Mouse (Mus musculus) embryonic fibroblast, embryonic 13.5 days (primary cell): ENCODE measurements around the gene Atrnl1. TPM values are rescaled to one million over a fixed set of nuclear protein-coding genes. Genes with fewer than 3 reads are reported as not detected.

ENCODE experiments used
- H3K27ac ChIP-seq: 2 replicates; pipeline ENCODE4 v1.5.1; 2012; ENCODE audit warnings: low read length, control low read depth, inconsistent platforms; ENCODE audit not compliant: insufficient read depth
- H3K4me1 ChIP-seq: 2 replicates; pipeline ENCODE4 v1.6.1; 2011; ENCODE audit warnings: low read length; ENCODE audit not compliant: control insufficient read depth, insufficient read depth
- H3K4me3 ChIP-seq: 2 replicates; pipeline ENCODE4 v1.5.1; 2011; ENCODE audit warnings: mild to moderate bottlenecking, control low read depth, low read length; ENCODE audit not compliant: insufficient read depth
- CTCF ChIP-seq: IDR thresholded peaks from 2 replicates; pipeline ENCODE4 v1.5.1; 2011; ENCODE audit warnings: mild to moderate bottlenecking, control low read depth, low read length, moderate library complexity, borderline replicate concordance; ENCODE audit not compliant: insufficient read depth
- POLR2A ChIP-seq: IDR thresholded peaks from 2 replicates; pipeline ENCODE4 v1.6.1; 2011; ENCODE audit warnings: low read depth, mild to moderate bottlenecking, control low read depth, low read length, moderate library complexity
- polyA plus RNA-seq: library from polyadenylated mRNA; stranded (reverse); fragments of >200 nt; gene quantifications from 2 replicates; pipeline ENCODE4 v1.2.4, GENCODE M21; 2011; ENCODE audit warnings: low read depth; ENCODE audit not compliant: missing spikeins, insufficient read length

Atrnl1 gene
- polyA plus RNA-seq, 1 experiment: 29.4 TPM

GRCm38 (mm10) chr19:57585231-57585792 lies 25.5 kb upstream of the Atrnl1 start:
- Histone ChIP-seq H3K27ac (no peak overlapping the region), H3K4me3 (no peak overlapping the region), H3K4me1 (no peaks in the 10 kb centered on the region)
- TF ChIP-seq POLR2A (no peak), CTCF (no peak)

DNA sequence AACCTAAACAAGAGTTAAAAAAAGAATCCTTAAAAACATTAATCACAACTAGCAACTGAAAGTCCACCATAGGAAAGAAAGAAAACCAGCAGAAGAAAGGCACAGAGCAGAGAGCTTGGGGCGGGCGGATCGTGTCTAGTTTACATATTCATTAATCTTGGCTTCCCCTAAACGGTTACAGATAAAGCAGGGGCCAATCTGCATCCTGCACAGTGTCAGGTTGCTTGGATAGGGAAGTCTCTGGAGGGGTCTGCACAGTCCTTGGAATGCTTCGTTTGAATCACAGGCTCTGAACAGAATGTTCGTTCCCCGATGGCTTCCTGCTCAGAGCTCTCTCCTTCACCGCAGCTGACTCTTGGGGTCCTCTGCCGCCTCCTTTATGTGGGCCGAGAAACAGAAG lies 24.7 kb upstream of the Atrnl1 start:
- Histone ChIP-seq H3K27ac (no peak overlapping the region), H3K4me1 (no peaks in the 10 kb centered on the region), H3K4me3 (no peak overlapping the region)
- TF ChIP-seq POLR2A: no peak
- no peak for TF ChIP-seq CTCF

DNA sequence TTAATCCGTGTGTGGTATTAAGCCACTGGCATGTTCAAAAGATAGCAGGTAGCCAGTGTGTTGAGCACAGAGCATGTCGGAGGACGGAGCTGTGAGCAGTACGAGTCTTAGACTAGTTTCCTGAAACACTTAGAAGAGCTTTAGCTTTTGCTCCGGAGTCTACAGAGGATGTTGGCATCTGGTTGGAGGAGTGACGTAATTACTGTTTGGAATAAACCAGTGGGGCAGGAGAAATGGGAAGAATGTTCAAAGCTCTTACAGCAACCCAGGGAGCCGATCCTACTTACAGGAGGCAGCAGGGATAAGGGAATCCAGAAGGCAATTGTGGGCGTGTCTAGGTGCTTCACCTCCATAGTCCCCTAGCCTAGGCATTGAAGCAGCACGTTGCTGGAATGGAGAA lies 21.3 kb upstream of the Atrnl1 start:
- H3K4me1 ChIP-seq: no peaks in the 10 kb centered on the region
- no peak for TF ChIP-seq CTCF
- TF ChIP-seq POLR2A: no peak
- no peak overlapping the region for H3K27ac ChIP-seq
- no peak overlapping the region for H3K4me3 ChIP-seq

DNA sequence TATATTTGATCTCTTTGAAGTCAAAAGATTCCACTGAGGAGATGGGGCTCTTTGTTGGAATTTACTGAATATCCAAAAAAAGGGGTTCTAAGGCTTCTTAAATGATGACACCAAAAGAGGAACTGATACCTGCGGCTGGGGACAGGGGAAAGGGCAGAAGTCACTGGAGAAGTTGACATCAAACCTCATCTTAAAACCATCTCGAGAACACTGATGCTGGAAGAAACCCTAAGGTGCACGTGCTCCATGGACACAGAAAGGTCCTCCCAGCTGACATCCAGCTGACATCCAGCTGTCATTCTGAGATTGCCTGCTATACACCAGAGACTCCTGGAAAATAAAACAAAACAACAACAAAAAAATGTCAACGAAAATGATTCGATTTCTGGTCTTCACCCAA lies 19.9 kb upstream of the Atrnl1 start:
- no peak for TF ChIP-seq CTCF
- Histone ChIP-seq H3K27ac (no peak overlapping the region), H3K4me3 (no peak overlapping the region), H3K4me1 (no peaks in the 10 kb centered on the region)

DNA sequence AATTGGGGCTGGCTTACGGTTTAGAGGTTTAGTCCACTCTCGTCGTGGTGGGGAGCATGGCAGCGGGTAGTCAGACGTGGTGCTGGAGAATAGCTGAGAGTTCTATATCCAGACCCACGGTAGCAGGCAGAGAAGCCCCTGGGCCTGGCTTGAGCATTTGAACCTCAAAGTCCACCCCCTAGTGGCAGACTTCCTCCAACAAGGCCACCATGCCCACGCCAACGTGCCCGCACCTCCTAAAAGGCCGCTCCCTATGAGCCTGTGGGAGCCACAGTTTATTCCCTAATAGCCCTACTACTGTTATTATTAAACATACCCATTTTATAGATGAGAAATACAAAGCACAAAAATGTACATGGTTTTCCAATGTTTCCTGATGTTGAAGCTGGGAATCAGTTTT lies 19.2 kb upstream of the Atrnl1 start:
- Histone ChIP-seq H3K4me3 (no peak overlapping the region), H3K27ac (no peak overlapping the region), H3K4me1 (no peaks in the 10 kb centered on the region)
- TF ChIP-seq POLR2A (no peak), CTCF (no peak)

GRCm38 (mm10) chr19:57592355-57592754 lies 18.5 kb upstream of the Atrnl1 start:
- TF ChIP-seq POLR2A (no peak), CTCF (no peak)

GRCm38 (mm10) chr19:57599126-57599525 lies 11.7 kb upstream of the Atrnl1 start:
- Histone ChIP-seq H3K27ac (no peak overlapping the region), H3K4me3 (no peak overlapping the region), H3K4me1 (peaks cover 2% of the 10 kb centered on the region; the same call in 1 of the 2 replicates)
- TF ChIP-seq CTCF (no peak), POLR2A (no peak)

More at GRCm38 (mm10) chr19:57592355-57592754, 18.5 kb upstream of the Atrnl1 start:
- no peak overlapping the region for H3K27ac ChIP-seq
- no peaks in the 10 kb centered on the region for H3K4me1 ChIP-seq
- no peak overlapping the region for H3K4me3 ChIP-seq

DNA sequence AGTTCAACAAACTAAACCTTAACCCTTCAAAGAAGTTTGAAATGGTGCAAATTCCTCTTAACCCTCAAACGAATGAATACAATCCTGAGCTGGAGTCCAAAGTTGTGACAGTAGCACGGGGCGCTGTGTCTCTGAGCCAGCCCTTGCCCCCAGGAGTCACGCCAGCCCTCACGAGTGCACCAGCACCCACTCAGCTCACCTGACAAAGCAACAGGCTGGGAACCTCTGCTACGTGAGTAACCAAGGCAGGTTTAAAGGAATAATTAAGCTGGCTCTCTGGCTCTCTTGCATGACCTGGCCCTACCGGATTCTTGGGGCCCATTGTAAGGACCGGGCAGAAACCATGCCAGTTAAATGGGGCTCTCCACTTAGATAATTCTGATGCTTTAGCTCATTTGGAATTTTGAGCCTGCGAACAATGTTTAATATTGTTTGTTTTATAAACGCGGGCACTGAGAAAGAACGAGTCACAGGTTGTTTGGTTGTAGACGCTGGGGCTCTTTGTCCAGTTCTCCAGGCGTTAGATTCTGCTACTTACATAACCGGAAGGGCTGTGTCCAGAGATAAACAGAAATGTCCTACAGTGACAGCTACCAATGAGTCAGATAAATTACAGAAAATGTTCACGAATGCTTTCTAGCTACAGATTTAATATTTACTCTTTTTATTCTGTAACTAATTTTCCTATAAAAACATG lies 10.5 kb upstream of the Atrnl1 start:
- peaks cover 2% of the 10 kb centered on the region; the same call in 1 of the 2 replicates for H3K4me1 ChIP-seq
- TF ChIP-seq CTCF (no peak), POLR2A (no peak)
- H3K27ac ChIP-seq: no peak overlapping the region; the same call in 1 of the 2 replicates
- H3K4me3 ChIP-seq: no peak overlapping the region

DNA sequence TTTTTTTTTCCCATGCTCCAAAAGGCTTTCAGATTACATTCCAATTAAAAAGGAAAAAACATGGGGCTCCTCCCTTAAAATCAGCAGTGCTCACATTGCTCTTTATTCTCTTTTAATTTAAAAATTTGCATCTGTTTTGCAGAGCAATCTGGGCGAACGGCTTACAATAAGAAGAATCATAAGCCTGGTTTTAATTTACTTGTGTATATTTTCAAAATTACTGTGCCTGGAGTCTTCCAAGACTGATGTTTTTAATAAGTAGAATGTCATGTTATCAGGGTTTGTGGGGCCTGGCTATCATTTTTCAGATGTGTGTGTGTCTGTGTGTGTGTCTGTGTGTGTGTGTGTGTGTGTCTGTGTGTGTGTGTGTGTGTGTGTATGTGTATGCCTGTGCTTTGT lies 9.9 kb upstream of the Atrnl1 start:
- Histone ChIP-seq H3K4me1 (peaks cover 2% of the 10 kb centered on the region; the same call in 1 of the 2 replicates), H3K27ac (no peak overlapping the region), H3K4me3 (no peak overlapping the region)
- TF ChIP-seq POLR2A (no peak), CTCF (no peak)

- H3K4me1 ChIP-seq: peaks cover 2% of the 10 kb centered on the region; the same call in 1 of the 2 replicates
- no peak for TF ChIP-seq POLR2A
- TF ChIP-seq CTCF: no peak
- H3K4me3 ChIP-seq: no peak overlapping the region
- H3K27ac ChIP-seq: no peak overlapping the region
Measured at GRCm38 (mm10) chr19:57603593-57603992, 7.2 kb upstream of the Atrnl1 start.
